Mouse (Mus musculus) heart, postnatal 0 days (tissue): ENCODE results near the gene Aldh3b2.

Experiments
- CTCF ChIP-seq: IDR thresholded peaks from 2 replicates; pipeline ENCODE4 v1.5.1; 2016; ENCODE audit warnings: antibody characterized with exemption, control low read depth, low read depth
- EP300 ChIP-seq: IDR thresholded peaks from 2 replicates; pipeline ENCODE4 v1.6.1; 2016; ENCODE audit warnings: antibody characterized with exemption, low read depth

- TF ChIP-seq CTCF (no peak), EP300 (no peak)
Measured at GRCm38 (mm10) chr19:3948546-3948945, 23.6 kb upstream of the Aldh3b2 start.
